Mouse (Mus musculus): ENCODE results near the gene Rnase13.

- TF ChIP-seq CTCF (conservative IDR thresholded peaks at IDR 0.05; ENCODE audit: low read length), result no peak
- TF ChIP-seq POU5F1 (IDR thresholded peaks at IDR 0.05; ENCODE audit: borderline replicate concordance, low read length), result no peak
- no peak for TF ChIP-seq NANOG (IDR thresholded peaks at IDR 0.05; ENCODE audit: borderline replicate concordance, low read length)
Observed at GRCm38 (mm10) chr14:51942236-51942635, 19.7 kb upstream of the Rnase13 start.

Measured in E14TG2a.4 (cell line).